Mouse (Mus musculus) liver, embryonic 14.5 days (tissue): Measurements from ENCODE around the gene Pxylp1.

Experiments
- CTCF ChIP-seq: IDR thresholded peaks from 2 replicates; pipeline ENCODE4 v1.5.1; 2016; ENCODE audit warnings: antibody characterized with exemption, low read depth, control low read depth
- EP300 ChIP-seq: IDR thresholded peaks from 2 replicates; pipeline ENCODE4 v1.6.1; 2016; ENCODE audit warnings: antibody characterized with exemption, low read depth

GRCm38 (mm10) chr9:96818128-96818821, 74.2 kb downstream of the Pxylp1 start:
- peak; percentile 64 for TF ChIP-seq CTCF
- TF ChIP-seq EP300: no peak
